Mouse (Mus musculus): ENCODE data around the gene Chodl. TPM values are rescaled to one million over a fixed set of nuclear protein-coding genes. Genes with fewer than 3 reads are reported as not detected.

The Chodl gene
- polyA plus RNA-seq (2015; fragmentation: Nextera tagmentation; extraction: Ambion mirVana), result 0.67 and 1.4 TPM in 2 replicates

GRCm38 (mm10) chr16:78930382-78931286, at the start of gene Chodl:
Chodl (plus strand) TSS chr16:78930948.
- H3K4me1 ChIP-seq (ENCODE audit: insufficient read depth, low read length), result peaks cover 7% of the 10 kb centered on the region; the same call in 1 of the 2 replicates
- peak; percentile 93 for ATAC-seq (ENCODE audit: low FRiP score, low TSS enrichment)
- no peaks in the 10 kb centered on the region for H3K9me3 ChIP-seq (ENCODE audit: low read length)
- peaks cover 9% of the 10 kb centered on the region; the same call in 1 of the 2 replicates for H3K27me3 ChIP-seq (ENCODE audit: insufficient read depth, low read length)
- WGBS, result 9% methylated on average over 19 of the region's 19 CpGs
- peak within 1 kb of the TSS; percentile 44; the same call in 1 of the 2 replicates for H3K9ac ChIP-seq (replicated peaks; ENCODE audit: low read length)
- no peak within 1 kb of the TSS for H3K27ac ChIP-seq (ENCODE audit: low read length)
- peak within 1 kb of the TSS; percentile 47 for H3K4me3 ChIP-seq (ENCODE audit: low read length)
- H3K36me3 ChIP-seq (ENCODE audit: insufficient read depth, low read length), result no peaks in the 10 kb centered on the region
- peak within 1 kb of the TSS; percentile 91 for H3K4me2 ChIP-seq (replicated peaks; ENCODE audit: low read depth, low read length)

- ATAC-seq (ENCODE audit: low FRiP score, low TSS enrichment), result no peak
- Histone ChIP-seq H3K4me2 (replicated peaks; ENCODE audit: low read depth, low read length) (no peak overlapping the region), H3K9ac (replicated peaks; ENCODE audit: low read length) (no peak overlapping the region), H3K27me3 (ENCODE audit: insufficient read depth, low read length) (no peaks in the 10 kb centered on the region), H3K36me3 (ENCODE audit: insufficient read depth, low read length) (no peaks in the 10 kb centered on the region), H3K27ac (ENCODE audit: low read length) (no peak overlapping the region), H3K9me3 (ENCODE audit: low read length) (no peaks in the 10 kb centered on the region), H3K4me3 (ENCODE audit: low read length) (no peak overlapping the region), H3K4me1 (ENCODE audit: insufficient read depth, low read length) (no peaks in the 10 kb centered on the region)
- WGBS, result 62% methylated on average over 5 of the region's 5 CpGs
These were observed 8.1 kb upstream of the Chodl start for GRCm38 (mm10) chr16:78922644-78923043.

- H3K4me2 ChIP-seq (replicated peaks; ENCODE audit: low read depth, low read length), result peak overlapping the region; percentile 91
- peak; percentile 75 for ATAC-seq (ENCODE audit: low FRiP score, low TSS enrichment)
- H3K9me3 ChIP-seq (ENCODE audit: low read length), result no peaks in the 10 kb centered on the region
- H3K27ac ChIP-seq (ENCODE audit: low read length), result no peak overlapping the region
- H3K27me3 ChIP-seq (ENCODE audit: insufficient read depth, low read length), result peaks cover 9% of the 10 kb centered on the region; the same call in 1 of the 2 replicates
- H3K4me1 ChIP-seq (ENCODE audit: insufficient read depth, low read length), result peaks cover 7% of the 10 kb centered on the region; the same call in 1 of the 2 replicates
- H3K4me3 ChIP-seq (ENCODE audit: low read length), result peak overlapping the region; percentile 47
- peak overlapping the region; percentile 44; the same call in 1 of the 2 replicates for H3K9ac ChIP-seq (replicated peaks; ENCODE audit: low read length)
- H3K36me3 ChIP-seq (ENCODE audit: insufficient read depth, low read length), result no peaks in the 10 kb centered on the region
- WGBS, result 12% methylated on average over 16 of the region's 16 CpGs
These were observed 708 bp downstream of the Chodl start for GRCm38 (mm10) chr16:78931287-78932025.

GRCm38 (mm10) chr16:78934298-78934697, 3.5 kb downstream of the Chodl start:
- 93% methylated on average over 2 of the region's 2 CpGs for WGBS
- no peaks in the 10 kb centered on the region for H3K36me3 ChIP-seq (ENCODE audit: insufficient read depth, low read length)
- no peak overlapping the region for H3K4me2 ChIP-seq (replicated peaks; ENCODE audit: low read depth, low read length)
- no peaks in the 10 kb centered on the region for H3K9me3 ChIP-seq (ENCODE audit: low read length)
- no peak overlapping the region for H3K27ac ChIP-seq (ENCODE audit: low read length)
- no peak overlapping the region for H3K4me3 ChIP-seq (ENCODE audit: low read length)
- H3K9ac ChIP-seq (replicated peaks; ENCODE audit: low read length), result no peak overlapping the region
- peaks cover 9% of the 10 kb centered on the region; the same call in 1 of the 2 replicates for H3K27me3 ChIP-seq (ENCODE audit: insufficient read depth, low read length)
- ATAC-seq (ENCODE audit: low FRiP score, low TSS enrichment), result no peak
- H3K4me1 ChIP-seq (ENCODE audit: insufficient read depth, low read length), result peaks cover 7% of the 10 kb centered on the region; the same call in 1 of the 2 replicates

GRCm38 (mm10) chr16:78937755-78938154, 7.0 kb downstream of the Chodl start:
- Histone ChIP-seq H3K4me2 (replicated peaks; ENCODE audit: low read depth, low read length) (no peak overlapping the region), H3K4me3 (ENCODE audit: low read length) (no peak overlapping the region), H3K36me3 (ENCODE audit: insufficient read depth, low read length) (no peaks in the 10 kb centered on the region), H3K27ac (ENCODE audit: low read length) (no peak overlapping the region), H3K4me1 (ENCODE audit: insufficient read depth, low read length) (no peaks in the 10 kb centered on the region), H3K9ac (replicated peaks; ENCODE audit: low read length) (no peak overlapping the region), H3K9me3 (ENCODE audit: low read length) (peaks cover 6% of the 10 kb centered on the region; the same call in 1 of the 2 replicates), H3K27me3 (ENCODE audit: insufficient read depth, low read length) (no peaks in the 10 kb centered on the region)
- no peak for ATAC-seq (ENCODE audit: low FRiP score, low TSS enrichment)
- 47% methylated on average over 8 of the region's 8 CpGs for WGBS

GRCm38 (mm10) chr16:78950359-78950758, 19.6 kb downstream of the Chodl start:
- no peaks in the 10 kb centered on the region for H3K36me3 ChIP-seq (ENCODE audit: insufficient read depth, low read length)
- no peak overlapping the region for H3K27ac ChIP-seq (ENCODE audit: low read length)
- no peaks in the 10 kb centered on the region for H3K9me3 ChIP-seq (ENCODE audit: low read length)
- no peak overlapping the region for H3K4me2 ChIP-seq (replicated peaks; ENCODE audit: low read depth, low read length)
- H3K4me3 ChIP-seq (ENCODE audit: low read length), result no peak overlapping the region
- no peak overlapping the region for H3K9ac ChIP-seq (replicated peaks; ENCODE audit: low read length)
- 79% methylated on average over 4 of the region's 4 CpGs for WGBS
- H3K27me3 ChIP-seq (ENCODE audit: insufficient read depth, low read length), result no peaks in the 10 kb centered on the region
- H3K4me1 ChIP-seq (ENCODE audit: insufficient read depth, low read length), result no peaks in the 10 kb centered on the region
- no peak for ATAC-seq (ENCODE audit: low FRiP score, low TSS enrichment)

GRCm38 (mm10) chr16:78957434-78957833, 26.7 kb downstream of the Chodl start:
- no peak overlapping the region for H3K4me2 ChIP-seq (replicated peaks; ENCODE audit: low read depth, low read length)
- H3K9ac ChIP-seq (replicated peaks; ENCODE audit: low read length), result no peak overlapping the region
- WGBS, result 67% methylated on average over 2 of the region's 2 CpGs
- ATAC-seq (ENCODE audit: low FRiP score, low TSS enrichment), result no peak
- H3K27ac ChIP-seq (ENCODE audit: low read length), result no peak overlapping the region
- H3K36me3 ChIP-seq (ENCODE audit: insufficient read depth, low read length), result no peaks in the 10 kb centered on the region
- H3K4me3 ChIP-seq (ENCODE audit: low read length), result no peak overlapping the region
- no peaks in the 10 kb centered on the region for H3K9me3 ChIP-seq (ENCODE audit: low read length)
- no peaks in the 10 kb centered on the region for H3K27me3 ChIP-seq (ENCODE audit: insufficient read depth, low read length)
- H3K4me1 ChIP-seq (ENCODE audit: insufficient read depth, low read length), result no peaks in the 10 kb centered on the region

GRCm38 (mm10) chr16:78969091-78969731, 38.5 kb downstream of the Chodl start:
- ATAC-seq (ENCODE audit: low FRiP score, low TSS enrichment), result no peak
- no peak overlapping the region for H3K4me2 ChIP-seq (replicated peaks; ENCODE audit: low read depth, low read length)
- no peak overlapping the region for H3K4me3 ChIP-seq (ENCODE audit: low read length)
- no peak overlapping the region for H3K9ac ChIP-seq (replicated peaks; ENCODE audit: low read length)
- H3K36me3 ChIP-seq (ENCODE audit: insufficient read depth, low read length), result no peaks in the 10 kb centered on the region
- WGBS, result 35% methylated on average over 13 of the region's 13 CpGs
- H3K27ac ChIP-seq (ENCODE audit: low read length), result no peak overlapping the region
- no peaks in the 10 kb centered on the region for H3K4me1 ChIP-seq (ENCODE audit: insufficient read depth, low read length)
- no peaks in the 10 kb centered on the region for H3K27me3 ChIP-seq (ENCODE audit: insufficient read depth, low read length)
- no peaks in the 10 kb centered on the region for H3K9me3 ChIP-seq (ENCODE audit: low read length)

GRCm38 (mm10) chr16:78974099-78974498, 43.4 kb downstream of the Chodl start:
- no peaks in the 10 kb centered on the region for H3K9me3 ChIP-seq (ENCODE audit: low read length)
- no peak overlapping the region for H3K27ac ChIP-seq (ENCODE audit: low read length)
- WGBS, result 86% methylated on average over 13 of the region's 13 CpGs
- no peak overlapping the region for H3K9ac ChIP-seq (replicated peaks; ENCODE audit: low read length)
- H3K4me1 ChIP-seq (ENCODE audit: insufficient read depth, low read length), result no peaks in the 10 kb centered on the region
- no peak for ATAC-seq (ENCODE audit: low FRiP score, low TSS enrichment)
- no peaks in the 10 kb centered on the region for H3K36me3 ChIP-seq (ENCODE audit: insufficient read depth, low read length)
- no peak overlapping the region for H3K4me2 ChIP-seq (replicated peaks; ENCODE audit: low read depth, low read length)
- H3K27me3 ChIP-seq (ENCODE audit: insufficient read depth, low read length), result no peaks in the 10 kb centered on the region
- no peak overlapping the region for H3K4me3 ChIP-seq (ENCODE audit: low read length)
